Mouse (Mus musculus) bone marrow macrophage, adult 2 months (primary cell): ENCODE measurements around the gene Kcnmb3.

Source experiments
- CTCF ChIP-seq: IDR thresholded peaks from 2 replicates; pipeline ENCODE4 v1.5.1; 2012; ENCODE audit warnings: low read depth, mild to moderate bottlenecking, low read length, moderate library complexity
- POLR2A ChIP-seq: IDR thresholded peaks from 2 replicates; pipeline ENCODE4 v1.6.1; 2012; ENCODE audit warnings: mild to moderate bottlenecking, low read depth, low read length, borderline replicate concordance

DNA sequence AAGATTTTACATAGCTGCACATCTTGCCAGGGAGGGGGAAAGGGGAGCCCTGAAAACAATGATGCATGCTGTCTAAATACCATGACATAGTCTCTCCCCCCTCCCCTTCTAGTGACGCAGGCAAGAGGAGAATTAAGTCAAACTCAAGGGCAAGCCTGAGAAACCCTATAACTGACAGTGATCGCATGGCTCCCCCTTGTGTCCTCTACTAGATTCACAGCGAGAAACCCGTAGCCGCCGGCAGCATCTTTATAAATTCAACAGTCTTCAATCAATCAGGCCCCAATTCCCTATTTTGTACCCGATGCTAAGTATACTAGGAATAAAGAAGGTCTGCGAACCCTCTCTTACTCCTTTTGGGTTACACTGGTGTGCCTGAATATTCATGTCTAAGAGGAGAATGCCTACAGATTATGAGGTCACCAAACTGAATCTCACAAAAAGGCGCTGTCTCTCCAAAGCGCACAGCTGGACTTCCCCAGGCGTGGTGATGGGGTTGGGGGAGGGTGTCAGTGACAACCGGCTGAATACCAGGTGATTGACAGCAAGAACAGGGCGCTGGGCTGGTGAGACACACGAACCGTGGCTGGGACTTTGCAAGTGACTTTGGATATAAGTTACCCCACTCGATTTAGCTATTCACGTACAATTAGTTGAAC, 16.8 kb upstream of the Kcnmb3 start:
- TF ChIP-seq CTCF: peak; percentile 56
- no peak for TF ChIP-seq POLR2A
